Mouse (Mus musculus) forebrain, embryonic 16.5 days (tissue): ENCODE measurements at regions not wholly inside any gene's neighbourhood (a gene's known extent, or its start where the extent isn't known, plus 50 kb on each side); places are given as distances from the start of the nearest gene placed in this dataset.
A peak's percentile ranks its signal among the peaks of the same experiment; 100 is the strongest.
"Not testable (repeated sequence)": the region's sequence is repeated elsewhere in the genome, so short reads cannot be mapped to it uniquely, and the experiment has no call there.

Source experiments
- ATAC-seq: fragments of 200-750 bp; cut with Nextera tagmentation; 2 replicates; pipeline ENCODE4 v1.8.0; 2017; ENCODE audit warnings: mild to moderate bottlenecking, moderate library complexity
- H3K27ac ChIP-seq: fragments of 300-500 bp; sonication (generic); 2 replicates; pipeline ENCODE4 v1.5.1; 2014; ENCODE audit warnings: low read length, control low read depth
- H3K27me3 ChIP-seq: fragments of 300-500 bp; sonication (generic); replicated peaks from 2 replicates; pipeline ENCODE4 v1.6.1; 2014; ENCODE audit warnings: low read length; ENCODE audit not compliant: control insufficient read depth, insufficient read depth
- H3K36me3 ChIP-seq: fragments of 300-500 bp; sonication (generic); 2 replicates; pipeline ENCODE4 v1.6.1; 2014; ENCODE audit not compliant: control insufficient read depth, insufficient read depth
- H3K4me1 ChIP-seq: fragments of 300-500 bp; sonication (generic); replicated peaks from 2 replicates; pipeline ENCODE4 v1.6.1; 2014; ENCODE audit warnings: low read length; ENCODE audit not compliant: control insufficient read depth, insufficient read depth
- H3K4me2 ChIP-seq: fragments of 300-500 bp; sonication (generic); 2 replicates; pipeline ENCODE4 v1.6.1; 2014; ENCODE audit warnings: mild to moderate bottlenecking, low read length, control low read depth
- H3K4me3 ChIP-seq: fragments of 300-500 bp; sonication (generic); replicated peaks from 2 replicates; pipeline ENCODE4 v1.5.1; 2014; ENCODE audit warnings: mild to moderate bottlenecking, low read length, control low read depth
- H3K9ac ChIP-seq: fragments of 300-500 bp; sonication (generic); replicated peaks from 2 replicates; pipeline ENCODE4 v1.6.1; 2014; ENCODE audit warnings: low read depth, low read length, control low read depth
- H3K9me3 ChIP-seq: fragments of 300-500 bp; sonication (generic); 2 replicates; pipeline ENCODE4 v1.6.1; 2016; ENCODE audit warnings: low read length; ENCODE audit not compliant: control insufficient read depth
- WGBS: fragments of 180-500 bp; shearing (Covaris S2); extraction: QIAGEN DNeasy Blood & Tissue Kit; methylation state at CpG from one replicate; pipeline ENCODE4 v1.1.7; 2014; 5-methylcytosine and 5-hydroxymethylcytosine counted together

DNA sequence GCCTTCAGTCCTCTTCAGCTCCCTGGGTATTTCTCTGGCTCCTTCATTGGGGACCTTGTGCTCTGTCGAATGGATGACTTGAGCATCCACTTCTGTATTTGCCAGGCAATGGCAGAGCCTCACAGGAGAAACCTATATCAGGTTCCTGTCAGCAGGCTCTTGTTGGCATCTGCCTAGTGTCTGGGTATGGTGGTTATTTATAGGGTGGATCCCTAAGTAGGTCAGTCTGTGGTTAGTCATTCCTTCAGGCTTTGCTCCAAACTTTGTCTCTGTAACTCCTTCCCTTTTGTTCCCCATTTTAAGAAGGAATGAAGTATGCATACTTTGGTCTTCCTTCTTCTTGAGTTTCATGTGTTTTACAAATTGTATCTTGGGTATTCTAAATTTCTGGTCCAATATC lies 522.4 kb upstream of the St8sia4 start:
- H3K36me3 ChIP-seq, H3K4me2 ChIP-seq, H3K9me3 ChIP-seq, H3K4me3 ChIP-seq, H3K27me3 ChIP-seq, H3K4me1 ChIP-seq, H3K27ac ChIP-seq, H3K9ac ChIP-seq, ATAC-seq: not testable (repeated sequence)
- 86% methylated on average over 1 of the region's 1 CpGs for WGBS

- 79% methylated on average over 2 of the region's 2 CpGs for WGBS
- Histone ChIP-seq H3K27me3 (no peaks in the 10 kb centered on the region), H3K27ac (no peak overlapping the region), H3K4me3 (no peak overlapping the region), H3K4me2 (no peak overlapping the region), H3K9me3 (no peaks in the 10 kb centered on the region), H3K4me1 (no peaks in the 10 kb centered on the region), H3K9ac (no peak overlapping the region), H3K36me3 (no peaks in the 10 kb centered on the region)
- ATAC-seq: no peak
Observed at GRCm38 (mm10) chr1:96166767-96167166, 499.4 kb upstream of the St8sia4 start.

- no peaks in the 10 kb centered on the region for H3K9me3 ChIP-seq
- ATAC-seq: no peak
- no peak overlapping the region for H3K4me2 ChIP-seq
- H3K27me3 ChIP-seq: no peaks in the 10 kb centered on the region
- H3K9ac ChIP-seq: no peak overlapping the region
- H3K27ac ChIP-seq: no peak overlapping the region
- WGBS: 94% methylated on average over 1 of the region's 1 CpGs
- no peaks in the 10 kb centered on the region for H3K36me3 ChIP-seq
- H3K4me3 ChIP-seq: no peak overlapping the region
- H3K4me1 ChIP-seq: no peaks in the 10 kb centered on the region
Observed at GRCm38 (mm10) chr1:96155484-96155883, 488.1 kb upstream of the St8sia4 start.

DNA sequence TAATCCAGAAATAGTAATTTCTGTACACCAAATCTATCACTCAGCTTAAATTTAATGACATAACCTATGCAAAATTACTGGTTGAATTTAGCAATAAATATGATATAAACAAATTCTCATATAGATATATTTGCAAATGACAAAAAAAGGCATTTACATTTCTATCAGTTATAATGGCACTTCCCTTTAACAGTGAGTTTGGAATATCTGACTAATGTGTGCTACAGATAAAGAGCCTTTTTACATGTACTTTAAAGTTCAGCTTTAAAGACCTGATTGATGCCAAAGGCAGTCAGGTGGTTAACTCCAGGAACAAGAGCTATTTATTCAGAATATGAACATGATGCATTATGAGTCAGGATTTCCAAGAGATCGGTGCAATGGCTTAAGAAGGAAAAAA lies 461.2 kb upstream of the St8sia4 start:
- Histone ChIP-seq H3K4me3 (no peak overlapping the region), H3K36me3 (no peaks in the 10 kb centered on the region), H3K27ac (no peak overlapping the region), H3K9me3 (no peaks in the 10 kb centered on the region), H3K4me1 (no peaks in the 10 kb centered on the region), H3K4me2 (no peak overlapping the region), H3K9ac (no peak overlapping the region), H3K27me3 (no peaks in the 10 kb centered on the region)
- WGBS: 92% methylated on average over 1 of the region's 1 CpGs
- ATAC-seq: no peak

DNA sequence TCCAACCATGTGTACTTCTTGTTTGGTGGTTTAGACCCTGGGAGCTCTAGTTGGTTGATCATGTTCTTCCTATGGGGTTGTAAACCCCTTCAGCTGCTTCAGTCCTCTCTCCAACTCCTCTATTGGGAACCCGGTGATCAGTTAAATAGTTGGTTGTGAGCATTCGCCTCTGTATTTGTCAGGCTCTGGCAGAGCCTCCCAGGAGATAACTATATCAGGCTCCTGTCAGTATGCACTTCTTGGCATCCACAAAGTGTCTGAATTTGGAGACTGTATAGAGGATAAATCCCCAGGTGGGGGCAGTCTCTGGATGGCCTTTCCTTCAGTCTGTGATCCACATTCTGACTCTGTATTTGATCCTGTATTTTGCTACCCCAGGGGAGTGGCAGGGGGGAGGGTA lies 440.6 kb upstream of the St8sia4 start:
- Histone ChIP-seq H3K27me3 (no peaks in the 10 kb centered on the region), H3K9me3 (no peaks in the 10 kb centered on the region), H3K4me2 (no peak overlapping the region), H3K4me1 (no peaks in the 10 kb centered on the region), H3K27ac (no peak overlapping the region), H3K36me3 (no peaks in the 10 kb centered on the region), H3K4me3 (no peak overlapping the region), H3K9ac (no peak overlapping the region)
- 95% methylated on average over 2 of the region's 2 CpGs for WGBS
- ATAC-seq: no peak

DNA sequence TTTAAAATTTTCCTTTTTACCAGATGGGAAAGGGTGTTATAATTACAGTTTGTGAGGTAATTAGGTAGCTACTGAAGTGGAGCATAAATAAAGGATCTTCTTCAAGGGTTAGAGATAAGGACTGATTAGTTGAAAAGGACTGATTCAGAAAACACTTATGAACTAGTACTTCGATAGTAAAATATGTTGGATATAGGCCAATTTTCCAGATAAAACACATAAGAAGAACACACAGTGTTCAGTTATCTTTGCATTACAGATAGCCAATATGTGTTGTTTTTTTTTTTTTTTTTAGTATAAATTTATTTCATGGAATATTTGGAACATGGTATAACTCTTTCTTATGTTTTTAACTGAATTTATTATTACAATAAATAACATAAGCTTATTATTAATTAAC lies 438.0 kb upstream of the St8sia4 start:
- H3K4me1 ChIP-seq: no peaks in the 10 kb centered on the region
- H3K27me3 ChIP-seq: no peaks in the 10 kb centered on the region
- H3K27ac ChIP-seq: no peak overlapping the region
- no peaks in the 10 kb centered on the region for H3K9me3 ChIP-seq
- H3K4me2 ChIP-seq: no peak overlapping the region
- H3K9ac ChIP-seq: no peak overlapping the region
- no peaks in the 10 kb centered on the region for H3K36me3 ChIP-seq
- 80% methylated on average over 1 of the region's 1 CpGs for WGBS
- ATAC-seq: no peak
- no peak overlapping the region for H3K4me3 ChIP-seq

DNA sequence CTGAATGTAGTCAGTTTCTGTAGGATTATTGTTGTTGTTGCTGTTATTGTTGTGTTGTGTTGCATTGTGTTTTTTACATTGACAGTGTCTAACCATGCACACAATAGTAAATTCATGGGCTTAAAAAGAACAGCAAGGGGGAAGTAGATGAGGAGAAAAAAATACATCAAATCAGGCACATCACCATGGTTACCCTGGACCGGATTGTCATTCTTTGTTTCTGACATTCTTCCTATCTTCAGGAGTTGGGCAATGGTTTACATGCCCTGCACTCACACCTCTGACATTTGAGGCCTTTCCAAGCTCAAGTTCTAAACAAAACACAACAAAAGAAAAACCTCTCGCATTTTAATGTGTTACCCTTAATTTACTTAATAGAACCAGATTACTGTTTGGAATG lies 416.2 kb upstream of the St8sia4 start:
- no peaks in the 10 kb centered on the region for H3K9me3 ChIP-seq
- no peak overlapping the region for H3K4me3 ChIP-seq
- no peaks in the 10 kb centered on the region for H3K36me3 ChIP-seq
- WGBS: 15% methylated on average over 2 of the region's 2 CpGs
- H3K4me2 ChIP-seq: no peak overlapping the region
- 0 out of 2 replicates have a peak, but pooled peaks have one; percentile 71 for ATAC-seq
- no peak overlapping the region for H3K9ac ChIP-seq
- no peaks in the 10 kb centered on the region for H3K4me1 ChIP-seq
- H3K27me3 ChIP-seq: no peaks in the 10 kb centered on the region
- H3K27ac ChIP-seq: no peak overlapping the region

DNA sequence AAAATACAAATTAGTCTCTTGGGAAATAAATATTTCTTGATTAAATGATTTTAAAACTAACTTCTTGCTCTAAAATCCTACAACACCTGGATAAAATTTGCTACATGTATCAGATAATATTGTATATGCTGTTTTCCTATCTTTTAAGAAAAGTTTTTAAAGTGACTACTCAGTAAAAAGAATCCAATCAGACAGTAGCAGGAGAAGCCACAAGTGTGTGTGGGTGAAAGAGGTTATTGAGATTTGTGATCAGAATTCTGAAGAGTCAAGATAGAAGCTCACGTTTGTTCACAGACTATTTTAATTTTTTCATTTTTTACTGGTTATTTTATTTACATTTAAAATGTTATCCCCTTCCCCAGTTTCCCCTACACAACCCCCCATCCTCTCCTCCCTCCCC lies 407.3 kb upstream of the St8sia4 start:
- Histone ChIP-seq H3K36me3 (no peaks in the 10 kb centered on the region), H3K27me3 (no peaks in the 10 kb centered on the region), H3K27ac (no peak overlapping the region), H3K9ac (no peak overlapping the region), H3K4me1 (no peaks in the 10 kb centered on the region), H3K9me3 (no peaks in the 10 kb centered on the region), H3K4me3 (no peak overlapping the region), H3K4me2 (no peak overlapping the region)
- WGBS: 85% methylated on average over 1 of the region's 1 CpGs
- no peak for ATAC-seq

DNA sequence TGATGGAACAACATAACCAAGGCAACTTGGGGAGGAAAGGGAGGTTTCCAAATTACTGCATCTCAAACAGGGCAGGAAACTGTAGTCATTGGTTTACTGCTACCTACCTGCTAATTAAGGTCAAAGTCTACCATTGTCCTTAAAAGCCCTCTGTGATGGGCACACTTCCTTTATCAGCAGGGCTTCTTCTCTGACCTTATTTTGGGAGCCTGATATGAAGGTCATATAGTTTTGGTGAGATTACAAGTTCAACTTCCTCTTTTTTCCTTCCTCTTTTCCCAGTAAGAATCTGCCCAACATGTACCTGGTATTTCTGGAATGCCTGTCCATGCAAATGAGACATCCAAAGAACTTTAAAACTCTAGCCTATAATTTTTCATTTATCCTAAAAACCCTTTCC lies 394.0 kb upstream of the St8sia4 start:
- Histone ChIP-seq H3K9me3 (no peaks in the 10 kb centered on the region), H3K27me3 (no peaks in the 10 kb centered on the region), H3K36me3 (no peaks in the 10 kb centered on the region), H3K4me2 (no peak overlapping the region), H3K9ac (no peak overlapping the region), H3K4me3 (no peak overlapping the region), H3K4me1 (no peaks in the 10 kb centered on the region), H3K27ac (no peak overlapping the region)
- ATAC-seq: no peak

DNA sequence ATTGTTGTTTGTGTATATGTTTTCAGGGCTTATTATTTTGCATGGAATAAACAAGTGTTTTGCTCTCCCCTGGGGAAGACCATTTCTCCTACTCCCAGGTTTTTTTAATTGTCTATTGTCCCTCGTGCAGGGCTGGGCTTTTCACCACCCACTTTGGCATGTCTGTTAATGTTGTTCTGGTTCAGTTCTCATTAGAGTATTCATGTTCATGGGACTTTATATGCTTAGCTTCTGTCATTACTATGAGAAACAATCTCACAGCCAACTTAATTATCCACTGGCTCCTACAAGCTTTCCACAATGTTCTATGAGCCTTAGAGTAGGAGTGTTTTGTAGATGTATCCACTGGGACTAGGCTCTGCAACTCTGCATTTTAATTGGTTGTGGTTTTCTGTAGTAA lies 381.9 kb upstream of the St8sia4 start:
- H3K4me2 ChIP-seq: no peak overlapping the region
- no peak overlapping the region for H3K9ac ChIP-seq
- no peaks in the 10 kb centered on the region for H3K36me3 ChIP-seq
- no peaks in the 10 kb centered on the region for H3K27me3 ChIP-seq
- H3K9me3 ChIP-seq: no peaks in the 10 kb centered on the region
- no peaks in the 10 kb centered on the region for H3K4me1 ChIP-seq
- ATAC-seq: peak; percentile 67
- WGBS: 19% methylated on average over 1 of the region's 1 CpGs
- H3K4me3 ChIP-seq: no peak overlapping the region
- H3K27ac ChIP-seq: no peak overlapping the region
